Mouse (Mus musculus): ENCODE data around the gene Olfr1031.
"Not testable (repeated sequence)": the region's sequence is repeated elsewhere in the genome, so short reads cannot be mapped to it uniquely, and the experiment has no call there.

The Olfr1031 gene

GRCm38 (mm10) chr2:85990004-85990403, at the start of gene Olfr1031:
TSS of gene Olfr1031 (plus strand) at chr2:85990304.
- no peak for DNase-seq

DNA sequence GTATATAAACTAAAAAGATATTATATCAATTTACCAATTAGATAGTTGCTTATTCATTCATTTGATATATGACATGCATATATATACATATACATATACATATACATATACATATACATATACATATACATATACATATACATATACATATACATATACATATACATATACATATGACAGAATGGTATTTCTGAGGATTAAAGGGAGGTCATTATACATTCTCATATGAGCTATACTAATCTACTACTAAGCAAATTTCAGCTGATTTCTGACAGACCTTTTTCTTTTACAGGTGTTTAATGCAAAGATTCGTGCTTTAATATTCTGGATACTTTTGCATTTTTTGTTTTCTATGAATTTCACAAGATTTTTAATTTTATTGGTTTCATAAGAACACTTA, 40.0 kb upstream of the Olfr1031 start, which contains the start of gene Olfr1028:
TSS of gene Olfr1028 (plus strand) at position 301 of the 400 bp plus-strand sequence.
- no peak for DNase-seq

DNA sequence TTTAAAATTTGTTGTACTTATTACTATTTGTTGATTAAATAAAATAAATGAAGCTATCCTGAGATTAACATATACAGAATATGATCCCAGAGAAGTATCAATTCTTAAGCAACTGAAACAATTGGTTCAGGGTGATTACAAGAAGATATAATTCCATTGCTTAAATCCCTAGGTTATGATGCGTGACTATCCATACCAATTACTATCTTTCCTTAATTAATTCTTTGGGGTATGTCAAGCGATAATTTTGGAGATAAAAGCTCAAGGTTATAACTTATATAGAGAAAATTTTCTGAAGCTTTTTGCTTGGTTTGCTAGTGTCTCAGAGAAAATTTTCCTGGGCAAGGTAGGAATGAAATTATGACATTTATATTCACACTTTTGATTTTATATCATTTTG, 16.5 kb upstream of the Olfr1031 start, which contains the start of gene Olfr1029:
TSS of gene Olfr1029 (plus strand) at position 301 of the 400 bp plus-strand sequence.
- no peak for DNase-seq

DNA sequence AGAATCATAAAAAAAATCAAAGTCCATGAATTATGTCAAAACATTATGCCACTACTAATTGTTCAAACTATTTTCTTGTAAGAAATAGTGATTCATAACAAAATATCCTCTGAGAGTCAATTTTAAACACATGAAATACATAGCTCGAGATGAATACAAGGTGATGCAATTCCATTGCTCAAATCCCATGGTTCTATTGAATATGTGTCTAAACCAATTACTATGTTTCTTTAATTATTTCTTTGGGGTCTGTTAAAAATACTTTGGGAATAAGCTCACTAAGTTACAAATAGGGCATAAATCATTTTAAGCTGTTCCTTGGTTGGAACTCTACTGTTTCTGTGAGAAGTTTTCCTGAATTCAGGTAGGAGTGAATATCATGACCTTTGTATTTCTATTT, 11.1 kb upstream of the Olfr1031 start, which contains the start of gene Olfr1030:
TSS of gene Olfr1030 (plus strand) at position 301 of the 400 bp plus-strand sequence.
- DNase-seq: no peak

- DNase-seq: no peak
These were observed 15.1 kb downstream of the Olfr1031 start, which contains the start of gene Olfr1032 for GRCm38 (mm10) chr2:86005240-86005639. TSS of gene Olfr1032 (plus strand) at chr2:86005540.

DNA sequence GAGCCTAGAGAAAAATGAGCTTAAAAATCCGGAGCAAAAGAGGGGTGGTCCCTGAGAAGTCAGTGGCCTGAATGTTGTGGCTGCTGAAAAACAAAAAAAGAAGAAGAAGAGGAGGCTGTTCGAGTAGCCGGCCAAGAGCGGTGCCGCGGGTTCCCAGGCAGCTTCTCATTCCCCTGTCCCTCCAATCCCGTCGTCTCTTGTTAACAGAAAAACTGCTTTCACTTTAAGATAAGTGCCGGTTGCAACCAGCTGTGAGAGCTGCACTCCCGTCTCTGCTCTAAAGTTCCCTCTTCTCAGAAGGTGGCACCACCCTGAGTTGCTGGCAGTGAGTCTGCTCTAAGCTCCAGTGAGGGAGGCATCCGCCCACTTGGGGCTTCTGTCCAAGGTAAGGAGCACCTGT, 30.3 kb downstream of the Olfr1031 start, which contains the start of gene Olfr1033:
TSS of gene Olfr1033 (plus strand) at position 228 of the 400 bp plus-strand sequence.
- not testable (repeated sequence) for DNase-seq

DNA sequence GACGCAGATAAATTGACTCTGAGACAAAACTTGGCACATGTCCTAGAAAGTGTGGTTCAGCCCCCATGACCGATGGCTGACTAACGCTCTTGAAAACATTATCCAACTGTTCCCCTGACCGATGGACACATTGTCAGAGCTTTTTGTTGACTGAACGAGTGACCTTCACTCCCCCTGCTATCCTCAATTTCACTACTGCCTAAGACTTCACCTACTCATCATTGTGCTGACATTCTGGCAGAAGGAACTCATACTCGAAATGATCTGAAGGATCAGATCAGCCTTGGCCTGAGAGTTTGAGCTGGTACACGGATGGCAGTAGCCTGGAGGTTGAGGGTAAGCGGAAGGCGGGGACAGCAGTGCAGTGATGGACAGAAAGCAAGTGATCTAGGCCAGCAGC, 31.4 kb downstream of the Olfr1031 start:
- DNase-seq: not testable (repeated sequence)
